Mouse (Mus musculus) olfactory bulb, adult 2 months (tissue): ENCODE measurements around the gene Prdx5. TPM values are rescaled to one million over a fixed set of nuclear protein-coding genes. Genes with fewer than 3 reads are reported as not detected.

ENCODE experiments used
- H3K27ac ChIP-seq: fragments of 200-500 bp; 2 replicates; pipeline ENCODE4 v1.5.1; 2012; ENCODE audit warnings: low read depth, low read length; ENCODE audit not compliant: insufficient read depth
- H3K4me1 ChIP-seq: fragments of 200-500 bp; 2 replicates; pipeline ENCODE4 v1.6.1; 2012; ENCODE audit warnings: low read length; ENCODE audit not compliant: control insufficient read depth, insufficient read depth
- H3K4me3 ChIP-seq: fragments of 200-500 bp; 2 replicates; pipeline ENCODE4 v1.5.1; 2012; ENCODE audit warnings: mild to moderate bottlenecking, low read depth, low read length, moderate library complexity; ENCODE audit not compliant: insufficient read depth
- CTCF ChIP-seq: fragments of 200-500 bp; IDR thresholded peaks from 2 replicates; pipeline ENCODE4 v1.5.1; 2012; ENCODE audit warnings: low read depth, mild to moderate bottlenecking, low read length, moderate library complexity; ENCODE audit not compliant: insufficient read depth
- POLR2A ChIP-seq: fragments of 200-500 bp; IDR thresholded peaks from 2 replicates; pipeline ENCODE4 v1.6.1; 2012; ENCODE audit warnings: mild to moderate bottlenecking, low read depth, low read length, moderate library complexity; ENCODE audit not compliant: insufficient read depth
- WGBS: fragments of 180-500 bp; shearing (Covaris S2); methylation state at CpG from one replicate; pipeline ENCODE4 v1.1.7; 2018; 5-methylcytosine and 5-hydroxymethylcytosine counted together
- polyA plus RNA-seq: library from polyadenylated mRNA; stranded (reverse); fragments of >200 nt; gene quantifications from 2 replicates; pipeline ENCODE4 v1.2.4, GENCODE M21; 2012; ENCODE audit warnings: low replicate concordance; ENCODE audit not compliant: missing spikeins, insufficient read depth, insufficient read length

The Prdx5 gene
- polyA plus RNA-seq, 1 experiment: not detected

DNA sequence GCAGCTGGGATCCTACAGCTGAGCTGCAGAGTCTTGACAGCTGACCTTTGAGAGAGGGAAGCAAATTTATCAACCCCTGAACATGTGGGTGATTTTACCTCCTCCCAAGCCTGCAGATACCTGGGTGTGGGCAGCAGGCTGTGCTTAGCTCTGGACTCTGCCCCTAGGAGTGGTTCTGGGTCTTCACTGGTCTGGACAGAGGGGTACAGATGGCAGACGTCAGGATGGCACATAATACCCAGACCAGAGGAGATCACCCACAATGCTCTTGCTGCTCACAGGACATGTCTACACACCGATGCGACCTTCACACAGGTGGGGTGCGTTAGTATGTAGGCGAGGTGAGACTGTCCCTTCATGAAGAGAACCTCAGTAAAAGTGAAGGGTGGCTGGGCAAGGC lies 39.6 kb upstream of the Prdx5 start:
- Histone ChIP-seq H3K4me3 (no peak overlapping the region), H3K4me1 (peaks cover 10% of the 10 kb centered on the region), H3K27ac (no peak overlapping the region)
- TF ChIP-seq CTCF (no peak), POLR2A (no peak)
- 90% methylated on average over 5 of the region's 5 CpGs for WGBS

GRCm38 (mm10) chr19:6948186-6948585 lies 38.3 kb upstream of the Prdx5 start:
- Histone ChIP-seq H3K4me3 (no peak overlapping the region), H3K27ac (no peak overlapping the region), H3K4me1 (peaks cover 10% of the 10 kb centered on the region)
- TF ChIP-seq CTCF: no peak
- TF ChIP-seq POLR2A: no peak
- 69% methylated on average over 4 of the region's 4 CpGs for WGBS

DNA sequence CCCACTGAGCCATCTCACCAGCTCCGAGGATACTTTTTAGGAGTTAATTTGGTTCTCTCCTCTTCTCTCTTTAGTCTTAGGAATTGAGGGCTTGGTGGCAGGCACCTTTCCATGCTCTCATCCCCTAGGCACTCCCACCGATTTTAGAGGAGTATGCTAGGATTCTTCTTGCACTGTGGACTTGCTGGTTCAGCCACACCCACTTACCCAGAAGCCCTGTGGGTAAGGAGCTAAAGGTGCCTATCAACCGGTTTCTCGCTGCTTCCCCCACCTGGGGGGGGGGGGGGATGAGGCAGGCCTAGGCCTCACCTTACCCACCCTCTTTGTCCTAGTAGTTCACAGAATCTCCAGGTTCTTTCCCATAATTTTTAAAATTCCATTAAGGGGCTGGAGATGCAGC lies 37.8 kb upstream of the Prdx5 start:
- Histone ChIP-seq H3K4me1 (peaks cover 10% of the 10 kb centered on the region), H3K4me3 (no peak overlapping the region), H3K27ac (no peak overlapping the region)
- WGBS: 70% methylated on average over 4 of the region's 4 CpGs
- no peak for TF ChIP-seq CTCF
- no peak for TF ChIP-seq POLR2A

GRCm38 (mm10) chr19:6943709-6944108 lies 33.8 kb upstream of the Prdx5 start:
- WGBS: 91% methylated on average over 6 of the region's 6 CpGs
- Histone ChIP-seq H3K4me3 (no peak overlapping the region), H3K4me1 (peaks cover 23% of the 10 kb centered on the region), H3K27ac (no peak overlapping the region)
- TF ChIP-seq POLR2A (no peak), CTCF (no peak)

DNA sequence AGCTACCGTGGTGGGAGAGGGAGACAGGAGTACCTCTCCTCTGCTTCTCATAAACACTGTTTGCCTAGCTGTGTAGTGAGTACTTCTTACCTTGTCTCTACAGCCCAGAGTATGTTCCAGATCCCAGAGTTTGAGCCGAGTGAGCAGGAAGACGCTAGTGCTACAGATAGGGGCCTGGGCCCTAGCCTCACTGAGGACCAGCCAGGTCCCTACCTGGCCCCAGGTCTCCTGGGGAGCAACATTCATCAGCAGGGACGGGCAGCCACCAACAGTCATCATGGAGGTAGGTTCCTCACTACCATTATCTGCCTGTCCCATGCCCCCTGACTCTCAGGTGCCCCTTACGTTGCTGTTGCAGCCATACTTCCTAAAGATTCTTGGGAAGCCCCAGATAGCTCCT lies 32.9 kb upstream of the Prdx5 start:
- TF ChIP-seq POLR2A (no peak), CTCF (no peak)
- Histone ChIP-seq H3K27ac (peak overlapping the region; percentile 29; the same call in 1 of the 2 replicates), H3K4me1 (peaks cover 27% of the 10 kb centered on the region), H3K4me3 (peak overlapping the region; percentile 87)
- WGBS: 21% methylated on average over 5 of the region's 5 CpGs

GRCm38 (mm10) chr19:6942249-6942691 lies 32.4 kb upstream of the Prdx5 start, which contains the start of gene Gpr137:
Gene Gpr137, minus strand, starts transcription at chr19:6942480.
- H3K4me1 ChIP-seq: peaks cover 28% of the 10 kb centered on the region
- peak within 1 kb of the TSS; percentile 63 for H3K27ac ChIP-seq
- no peak for TF ChIP-seq CTCF
- TF ChIP-seq POLR2A: peak; percentile 58
- H3K4me3 ChIP-seq: peak within 1 kb of the TSS; percentile 87
- under 1% methylated on average over 27 of the region's 27 CpGs for WGBS

GRCm38 (mm10) chr19:6941372-6942248 lies 31.7 kb upstream of the Prdx5 start, which contains the start of gene Bad:
Gene Bad, plus strand, starts transcription at chr19:6941861.
- Histone ChIP-seq H3K4me3 (peak within 1 kb of the TSS; percentile 87), H3K27ac (peak within 1 kb of the TSS; percentile 63), H3K4me1 (peaks cover 28% of the 10 kb centered on the region)
- peak; percentile 50 for TF ChIP-seq POLR2A
- TF ChIP-seq CTCF: no peak
- under 1% methylated on average over 83 of the region's 83 CpGs for WGBS

DNA sequence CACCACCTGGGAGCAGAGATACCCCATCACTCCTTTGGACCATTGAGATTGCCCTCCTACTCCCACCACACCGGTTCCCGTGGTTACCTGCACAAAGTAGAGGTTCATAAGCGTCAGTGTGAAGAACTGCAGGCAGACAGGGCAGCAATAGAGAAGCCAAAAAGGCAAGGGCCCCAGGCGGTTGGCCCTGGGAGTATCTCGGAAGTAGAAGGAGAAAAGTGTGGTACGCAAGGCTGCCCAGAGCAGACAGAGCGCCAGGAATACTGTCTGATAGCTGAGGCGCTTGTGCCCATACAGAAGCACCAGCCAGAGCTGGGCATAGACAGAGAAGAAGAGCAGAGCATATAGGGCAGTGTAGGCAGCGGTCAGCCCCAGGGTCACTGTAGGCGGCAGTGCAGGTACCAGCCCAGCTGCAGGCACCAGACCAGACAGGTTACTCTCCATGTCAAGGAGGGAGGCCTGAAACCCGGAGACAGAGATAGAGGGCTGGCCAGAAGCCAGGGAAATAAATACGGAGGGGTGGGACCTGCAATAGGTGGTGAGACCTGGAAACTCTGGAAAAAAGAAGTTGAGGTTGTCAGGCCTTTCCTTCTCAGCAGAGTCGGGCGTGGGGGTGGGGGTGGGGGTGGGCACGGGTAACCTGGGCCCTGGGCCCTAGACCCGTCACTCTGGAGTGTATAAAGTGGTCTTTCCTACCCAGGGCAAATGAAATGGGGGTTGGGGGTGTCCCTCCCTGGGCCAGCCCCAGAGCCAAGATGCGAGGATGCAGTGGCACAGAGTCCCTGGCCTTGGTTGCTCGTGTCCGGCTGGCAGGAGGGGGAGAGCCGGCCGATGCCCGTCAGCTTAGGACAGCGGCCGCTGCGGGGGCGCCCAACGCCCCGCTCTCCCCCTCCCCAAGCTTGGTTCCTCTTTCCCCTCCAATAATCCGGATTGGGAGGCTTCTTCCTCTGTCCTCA lies 30.8 kb upstream of the Prdx5 start:
- 16% methylated on average over 29 of the region's 29 CpGs for WGBS
- peaks cover 28% of the 10 kb centered on the region for H3K4me1 ChIP-seq
- no peak overlapping the region; the same call in 1 of the 2 replicates for H3K27ac ChIP-seq
- H3K4me3 ChIP-seq: peak overlapping the region; percentile 87
- TF ChIP-seq POLR2A (no peak), CTCF (no peak)
